Comparison of ENCODE assay signal across 8 mouse cellular contexts in genomic region chr4:108798083-108798830, GRCm38 (mm10). TPM values are rescaled to one million over a fixed set of nuclear protein-coding genes. Genes with fewer than 3 reads are reported as not detected.
DNase-seq lines count a peak whose midpoint lies in the region; ATAC-seq lines count a peak whose summit lies in the region.

No protein-coding gene starts in this region.

- 50% methylated on average over 2 of the region's 2 CpGs for WGBS in heart, embryonic 11.5 days (ENCODE audit: insufficient replicate concordance)

- H3K4me1 ChIP-seq in heart, embryonic 11.5 days (ENCODE audit: control insufficient read depth, insufficient read depth, low read length): no peaks in the 10 kb centered on the region

- H3K9me3 ChIP-seq in heart, embryonic 11.5 days (replicated peaks; ENCODE audit: control insufficient read depth, low read length): no peaks in the 10 kb centered on the region

- no peak for ATAC-seq in heart, embryonic 11.5 days (replicated peaks; ENCODE audit: insufficient number of reproducible peaks, low FRiP score, low TSS enrichment)

- no peak overlapping the region for H3K4me3 ChIP-seq in heart, embryonic 11.5 days (ENCODE audit: low read depth, low read length)

- H3K27me3 ChIP-seq in heart, embryonic 11.5 days (ENCODE audit: control insufficient read depth, insufficient read depth, low read length): no peaks in the 10 kb centered on the region

- H3K36me3 ChIP-seq in heart, embryonic 11.5 days (ENCODE audit: control insufficient read depth, insufficient read depth, low read length): no peaks in the 10 kb centered on the region

- no peak overlapping the region for H3K9ac ChIP-seq in heart, embryonic 11.5 days (ENCODE audit: low read depth, low read length)

- peak; percentile 68 to 93 for DNase-seq in heart, adult 18-20 months
- DNase-seq in R1 (ENCODE audit: low read depth, low spot score): peak; percentile 61
- peak; percentile 70 to 87 for DNase-seq in cerebellum, postnatal 25 days
- DNase-seq in heart, adult 8-10 months (ENCODE audit: low spot score): peak; percentile 69
- DNase-seq in layer of hippocampus, adult 18-20 months (ENCODE audit: low spot score in 2 of 2): peak; percentile 35 to 84
- peak; percentile 86 for DNase-seq in lung, postnatal 14 days
- peak; percentile 9 to 68 for DNase-seq in spleen, adult 18-20 months

- H3K27ac ChIP-seq in heart, embryonic 11.5 days (ENCODE audit: low read depth, low read length): no peak overlapping the region

- H3K4me2 ChIP-seq in heart, embryonic 11.5 days: no peak overlapping the region

RNA-seq across cellular contexts. Expression of gene Zfyve9, which starts 17.7 kb away (rescaled TPM):
- 10 to 100 TPM; 27.5 to 28.4 TPM for total RNA-seq in heart, adult 18-20 months (2021)
- 2.2 and 4.4 TPM in 2 replicates for polyA plus RNA-seq in heart, embryonic 11.5 days (2014; fragmentation: Nextera tagmentation; extraction: Ambion mirVana)
- total RNA-seq in heart, adult 8-10 months (2022): 10 to 100 TPM; 26.8 to 30.7 (median 29.0) TPM
- 10 to 100 TPM; 55.2 to 55.3 TPM for total RNA-seq in layer of hippocampus, adult 18-20 months (2021)

RNA-seq across cellular contexts. Expression of gene Btf3l4, which starts 35.2 kb away (rescaled TPM):
- 10 to 100 TPM; 73.1 to 75.0 TPM for total RNA-seq in heart, adult 18-20 months (2021)
- 157 and 162 TPM in 2 replicates for polyA plus RNA-seq in heart, embryonic 11.5 days (2014; fragmentation: Nextera tagmentation; extraction: Ambion mirVana)
- total RNA-seq in heart, adult 8-10 months (2022): 10 to 100 TPM; 71.7 to 87.3 (median 80.1) TPM
- total RNA-seq in layer of hippocampus, adult 18-20 months (2021): 10 to 100 TPM; 80.9 to 83.5 TPM

RNA-seq across cellular contexts. Expression of gene Txndc12, which starts 36.1 kb away (rescaled TPM):
- total RNA-seq in heart, adult 18-20 months (2021): 10 to 100 TPM; 28.0 to 28.7 TPM
- polyA plus RNA-seq in heart, embryonic 11.5 days (2014; fragmentation: Nextera tagmentation; extraction: Ambion mirVana): 123 and 132 TPM in 2 replicates
- total RNA-seq in heart, adult 8-10 months (2022): 10 to 100 TPM; 26.2 to 31.4 (median 27.8) TPM
- total RNA-seq in layer of hippocampus, adult 18-20 months (2021): 10 to 100 TPM; 33.5 to 35.5 TPM

RNA-seq across cellular contexts. Expression of gene Kti12, which starts 49.3 kb away (rescaled TPM):
- total RNA-seq in heart, adult 18-20 months (2021): 10 to 100 TPM; 25.4 to 25.5 TPM
- polyA plus RNA-seq in heart, embryonic 11.5 days (2014; fragmentation: Nextera tagmentation; extraction: Ambion mirVana): 31.3 and 32.4 TPM in 2 replicates
- total RNA-seq in heart, adult 8-10 months (2022): 10 to 100 TPM; 21.3 to 27.8 (median 22.5) TPM
- 10 to 100 TPM; 19.5 to 20.2 TPM for total RNA-seq in layer of hippocampus, adult 18-20 months (2021)

RNA-seq across cellular contexts. Expression of gene A730015C16Rik, which starts 50.2 kb away (rescaled TPM):
- total RNA-seq in heart, adult 18-20 months (2021): not detected
- 0.59 and 1.4 TPM in 2 replicates for polyA plus RNA-seq in heart, embryonic 11.5 days (2014; fragmentation: Nextera tagmentation; extraction: Ambion mirVana)
- total RNA-seq in heart, adult 8-10 months (2022): under 1 TPM in 1 of 4 experiments, not detected in 3; 0.25 TPM
- total RNA-seq in layer of hippocampus, adult 18-20 months (2021): not detected
